Mouse (Mus musculus) Patski (cell line): ENCODE measurements around the gene Alg14. TPM values are rescaled to one million over a fixed set of nuclear protein-coding genes. Genes with fewer than 3 reads are reported as not detected.

ENCODE experiments used
- ATAC-seq: fragments of 100-300 bp; one replicate; pipeline ENCODE4 v1.8.0; 2021
- CTCF ChIA-PET: fragments of 350-600 bp; sonication (Branson Sonifier 250); formaldehyde crosslinking; loops from one replicate; lab custom pipeline; 2022; ENCODE audit warnings: inconsistent platforms; lab: Charles Lee
- POLR2A ChIA-PET: fragments of 350-600 bp; sonication (Branson Sonifier 250); formaldehyde crosslinking; loops from one replicate; lab custom pipeline; 2022; ENCODE audit warnings: antibody characterized with exemption, inconsistent platforms; lab: Charles Lee
- DNase-seq: peaks from one replicate; pipeline ENCODE4 v3.0.0-alpha.2; 2011; ENCODE audit warnings: low read depth, low spot score
- H3K27me3 ChIP-seq: fragments of 371-371 bp; one replicate; pipeline ENCODE4 v1.5.1; 2021
- CTCF ChIP-seq: fragments of 100-300 bp; IDR thresholded peaks from one replicate; pipeline ENCODE4 v1.5.1; 2021
- in situ Hi-C: fragments of 300-500 bp; cut with MboI; formaldehyde crosslinking; loops from 3 replicates; pipeline ENCODE4 v1.11.1; 2018; ENCODE audit warnings: low pct_unique_long_range_greater_than_20kb, mixed read lengths
- polyA plus RNA-seq: library from polyadenylated mRNA; unstranded; gene quantifications from one replicate; pipeline ENCODE4 v1.2.3, GENCODE M21; 2021

Alg14 gene
- polyA plus RNA-seq, 1 experiment from 2014 or later = 53.5 TPM

GRCm38 (mm10) chr3:121307532-121308234 is 16.1 kb downstream of the Alg14 start:
- ChIA-PET CTCF (interaction anchor here (1.0 to 10.3 kb wide), 12 partner anchors 12 to 232 kb away, joined by 3 to 151 read pairs (median 4); no protein-coding TSS in a partner anchor), POLR2A (interaction anchor here (0.6 to 2.5 kb wide), 3 partner anchors 193 to 534 kb away, joined by 3 to 6 read pairs (median 3); no protein-coding TSS in a partner anchor)
- in situ Hi-C loops = loop anchor here (5.0 to 10.0 kb wide), 2 partner anchors 430 to 457 kb away; no protein-coding TSS in a partner anchor
- peak; percentile 55 for ATAC-seq
- peak; percentile 62 for DNase-seq
- peak; percentile 99 for TF ChIP-seq CTCF
- H3K27me3 ChIP-seq = no peaks in the 10 kb centered on the region

DNA sequence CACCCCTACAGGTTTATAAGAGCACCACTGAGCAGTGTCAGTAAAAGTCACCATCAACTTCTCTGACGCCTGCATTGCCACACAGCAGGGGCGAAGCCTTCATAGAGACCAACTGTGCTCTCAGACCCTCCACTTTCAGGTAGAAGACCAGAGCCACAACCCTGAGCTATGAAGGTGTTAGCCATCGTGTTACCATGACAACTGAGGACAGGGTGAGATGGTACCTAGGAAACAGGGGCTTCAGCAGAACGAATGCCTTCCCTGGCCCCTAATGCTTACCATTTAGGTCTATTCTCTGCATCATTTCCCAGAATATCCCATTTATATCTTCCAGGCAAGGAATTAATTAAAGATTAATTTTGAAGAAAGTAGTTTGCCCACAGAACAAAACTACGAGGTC is 17.4 kb downstream of the Alg14 start:
- no peaks in the 10 kb centered on the region for H3K27me3 ChIP-seq
- ChIA-PET CTCF (interaction anchor here (0.8 to 10.3 kb wide), 16 partner anchors 10 to 428 kb away, joined by 3 to 151 read pairs (median 5); no protein-coding TSS in a partner anchor), POLR2A (interaction anchor here (1.5 to 2.5 kb wide), 2 partner anchors 192 to 194 kb away, joined by 3 to 6 read pairs; no protein-coding TSS in a partner anchor)
- ATAC-seq (no peak), DNase-seq (no peak)
- no peak for TF ChIP-seq CTCF
- in situ Hi-C loops = loop anchor here (5.0 to 10.0 kb wide), 2 partner anchors 428 to 456 kb away; no protein-coding TSS in a partner anchor

- ChIA-PET POLR2A (interaction anchor here (2.5 kb wide), 1 partner anchor 191 kb away, joined by 6 read pairs; no protein-coding TSS in a partner anchor), CTCF (interaction anchor here (0.9 to 10.3 kb wide), 17 partner anchors 8 to 427 kb away, joined by 3 to 151 read pairs (median 4); no protein-coding TSS in a partner anchor)
- TF ChIP-seq CTCF = no peak
- ATAC-seq = no peak
- in situ Hi-C loops = loop anchor here (5.0 to 10.0 kb wide), 2 partner anchors 428 to 455 kb away; no protein-coding TSS in a partner anchor
- no peaks in the 10 kb centered on the region for H3K27me3 ChIP-seq
- no peak for DNase-seq
Observed at GRCm38 (mm10) chr3:121309429-121309828, 17.9 kb downstream of the Alg14 start.

DNA sequence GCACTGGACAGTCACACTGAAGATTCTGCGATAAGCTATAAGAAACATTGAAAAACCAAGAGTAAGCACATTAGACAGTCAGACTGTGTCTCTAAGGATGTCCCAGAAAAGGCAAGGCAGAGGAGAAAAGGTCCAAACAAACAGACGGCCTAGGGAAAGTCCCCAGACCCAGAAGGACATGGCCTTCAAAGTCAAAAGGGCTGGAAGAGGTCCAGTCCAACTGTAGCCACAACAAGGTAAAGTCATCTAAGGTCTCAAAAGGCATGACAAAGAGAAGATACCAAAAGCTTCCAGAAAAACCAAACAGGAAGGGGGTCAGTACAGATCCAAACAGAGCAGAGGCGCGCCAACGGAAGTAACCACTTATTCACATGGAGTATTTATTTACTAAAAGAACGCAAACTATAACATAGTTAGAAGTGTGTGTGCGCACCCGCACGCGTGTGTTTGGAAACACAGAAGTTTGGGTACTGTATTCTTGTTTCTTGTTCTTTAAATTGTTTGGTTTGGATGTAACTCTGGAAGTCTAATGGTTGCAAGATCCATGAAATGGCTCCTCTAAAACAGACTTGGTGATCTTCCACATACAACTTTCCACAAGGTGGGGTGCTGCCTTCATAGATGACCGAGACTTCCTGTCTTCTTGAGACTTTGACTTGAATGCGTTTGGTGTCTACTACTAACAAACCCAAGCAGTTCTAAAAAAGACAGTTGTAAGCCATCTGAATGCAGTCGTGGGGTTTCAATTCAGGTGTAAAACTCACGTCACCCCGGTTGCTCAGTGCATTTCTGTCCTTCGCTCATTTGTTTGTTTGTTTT is 18.5 kb downstream of the Alg14 start:
- no peaks in the 10 kb centered on the region for H3K27me3 ChIP-seq
- CTCF ChIA-PET = interaction anchor here (0.9 to 10.3 kb wide), 12 partner anchors 9 to 427 kb away, joined by 3 to 151 read pairs (median 4); no protein-coding TSS in a partner anchor
- ATAC-seq = peak; percentile 37
- TF ChIP-seq CTCF = peak; percentile 69
- POLR2A ChIA-PET = interaction anchor here (0.6 to 2.5 kb wide), 3 partner anchors 85 to 190 kb away, joined by 3 to 6 read pairs (median 3); no protein-coding TSS in a partner anchor
- DNase-seq = no peak
- in situ Hi-C loops = loop anchor here (5.0 to 10.0 kb wide), 2 partner anchors 427 to 455 kb away; no protein-coding TSS in a partner anchor

DNA sequence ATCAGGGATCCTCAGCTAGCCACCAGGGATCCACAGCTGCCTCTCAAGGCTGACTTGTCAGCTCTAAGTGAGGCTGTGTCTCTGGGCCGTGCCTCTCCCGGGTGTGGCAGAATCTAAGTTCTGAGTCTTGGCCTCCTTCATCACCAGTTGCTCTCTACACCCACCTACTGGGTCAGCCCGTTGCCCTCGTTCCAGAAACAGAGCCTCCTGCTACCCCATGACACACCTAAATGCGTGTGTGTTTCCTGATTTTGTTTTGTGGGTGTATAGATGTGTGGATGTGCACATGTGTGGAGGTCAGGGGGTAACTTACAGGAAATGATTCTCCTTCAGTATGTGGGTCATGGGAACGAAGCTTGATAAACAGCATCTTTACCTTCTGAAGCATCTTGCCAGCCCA is 20.9 kb downstream of the Alg14 start:
- in situ Hi-C loops = no loop called here
- DNase-seq = no peak
- ChIA-PET CTCF (interaction anchor here (1.2 to 10.3 kb wide), 5 partner anchors 18 to 191 kb away, joined by 3 to 151 read pairs (median 5); no protein-coding TSS in a partner anchor), POLR2A (no interaction called here)
- H3K27me3 ChIP-seq = no peaks in the 10 kb centered on the region
- no peak for ATAC-seq
- TF ChIP-seq CTCF = no peak

DNA sequence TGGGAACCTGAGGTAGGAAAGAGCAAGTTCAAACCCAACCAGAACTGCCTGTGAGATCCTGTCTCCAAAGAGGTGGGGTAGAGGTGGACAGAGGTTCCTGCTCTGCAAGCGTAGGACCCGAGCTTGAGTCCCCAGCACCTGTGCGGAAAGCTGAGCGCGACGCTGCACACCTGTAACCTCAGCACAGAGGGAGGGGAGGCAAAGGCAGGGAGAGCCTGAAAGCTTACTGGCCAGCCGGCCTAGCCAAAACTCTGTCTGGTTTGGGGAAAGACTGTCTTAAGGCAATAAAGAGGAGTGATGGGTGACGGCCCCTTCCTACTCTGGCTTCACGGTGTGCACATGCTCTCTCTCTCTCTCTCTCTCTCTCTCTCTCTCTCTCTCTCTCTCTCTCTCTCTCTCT is 21.4 kb downstream of the Alg14 start:
- TF ChIP-seq CTCF = no peak
- no peak for ATAC-seq
- ChIA-PET CTCF (interaction anchor here (1.2 to 10.3 kb wide), 5 partner anchors 17 to 190 kb away, joined by 3 to 151 read pairs (median 5); no protein-coding TSS in a partner anchor), POLR2A (no interaction called here)
- in situ Hi-C loops = no loop called here
- no peak for DNase-seq
- no peaks in the 10 kb centered on the region for H3K27me3 ChIP-seq

DNA sequence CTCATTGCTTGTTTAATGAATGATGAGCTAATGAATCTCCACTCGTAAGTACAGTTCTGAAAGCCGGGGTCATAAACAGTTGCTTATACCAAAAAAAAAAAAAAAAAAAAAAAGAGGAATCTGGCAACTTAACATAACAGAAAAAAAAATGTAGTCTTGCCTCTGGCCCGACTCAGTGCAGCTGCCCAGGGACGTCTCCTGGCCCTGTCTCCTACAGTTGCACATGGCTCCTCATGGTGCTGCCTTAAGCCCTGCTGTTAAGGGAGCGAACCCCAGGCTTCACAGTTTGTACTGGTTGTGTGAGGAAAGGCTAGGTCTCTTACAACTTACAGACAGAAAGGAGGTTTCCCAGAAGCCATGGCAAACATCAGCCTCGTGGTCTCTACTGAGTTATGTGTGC is 22.6 kb downstream of the Alg14 start:
- no peak for DNase-seq
- CTCF ChIA-PET = interaction anchor here (1.1 to 10.3 kb wide), 2 partner anchors 169 to 189 kb away, joined by 3 to 151 read pairs; no protein-coding TSS in a partner anchor
- in situ Hi-C loops = no loop called here
- H3K27me3 ChIP-seq = no peaks in the 10 kb centered on the region
- no peak for ATAC-seq
- no peak for TF ChIP-seq CTCF
- POLR2A ChIA-PET = no interaction called here

GRCm38 (mm10) chr3:121315498-121315897 is 23.9 kb downstream of the Alg14 start:
- in situ Hi-C loops = loop anchor here (5.0 kb wide), 2 partner anchors 112 to 187 kb away; partner anchors contain the start of gene Cnn3
- no peak for TF ChIP-seq CTCF
- POLR2A ChIA-PET = interaction anchor here (0.8 kb wide), 1 partner anchor 112 kb away, joined by 3 read pairs; no protein-coding TSS in a partner anchor
- H3K27me3 ChIP-seq = no peaks in the 10 kb centered on the region
- ATAC-seq (no peak), DNase-seq (no peak)
- CTCF ChIA-PET = interaction anchor here (0.6 to 10.3 kb wide), 4 partner anchors 20 to 235 kb away, joined by 3 to 151 read pairs (median 3); no protein-coding TSS in a partner anchor

DNA sequence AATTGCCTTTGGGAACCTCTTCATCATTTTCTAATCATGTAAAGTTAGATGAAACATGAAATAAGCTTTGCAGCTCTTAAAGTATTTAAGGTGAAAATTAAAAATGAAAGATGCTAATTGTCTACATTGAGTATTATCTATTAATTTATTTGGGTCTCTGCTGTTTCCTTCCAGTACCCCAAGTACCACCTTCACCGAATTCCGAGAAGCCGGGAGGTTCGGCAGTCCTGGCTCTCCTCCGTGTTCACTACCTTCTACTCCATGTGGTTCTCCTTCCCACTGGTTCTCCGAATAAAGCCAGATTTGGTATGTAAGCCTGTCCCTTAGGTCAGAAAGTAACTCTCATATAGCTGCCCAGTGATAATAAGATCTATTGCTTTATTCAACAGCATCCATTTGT is 28.3 kb downstream of the Alg14 start:
- POLR2A ChIA-PET = interaction anchor here (0.6 to 1.0 kb wide), 2 partner anchors 10 to 331 kb away, joined by 3 read pairs; no protein-coding TSS in a partner anchor

More for the DNA sequence above, 28.3 kb downstream of the Alg14 start:
- CTCF ChIA-PET = interaction anchor here (0.5 to 3.9 kb wide), 5 partner anchors 11 to 186 kb away, joined by 3 to 15 read pairs (median 3); no protein-coding TSS in a partner anchor
- no peak for TF ChIP-seq CTCF
- in situ Hi-C loops = loop anchor here (5.0 kb wide), 2 partner anchors 107 to 182 kb away; partner anchors contain the start of gene Cnn3
- DNase-seq (no peak), ATAC-seq (no peak)
- H3K27me3 ChIP-seq = no peaks in the 10 kb centered on the region
